Mouse (Mus musculus) limb, embryonic 13.5 days (tissue): ENCODE results near the gene Gns. TPM values are rescaled to one million over a fixed set of nuclear protein-coding genes. Genes with fewer than 3 reads are reported as not detected.

Source experiments
- ATAC-seq: fragments of 200-750 bp; cut with Nextera tagmentation; 2 replicates; pipeline ENCODE4 v1.8.0; 2017; ENCODE audit warnings: low read depth, moderate number of reproducible peaks, moderate TSS enrichment; ENCODE audit not compliant: low FRiP score
- H3K27ac ChIP-seq: fragments of 300-500 bp; sonication (generic); 2 replicates; pipeline ENCODE4 v1.5.1; 2015; ENCODE audit warnings: inconsistent platforms, mild to moderate bottlenecking, moderate library complexity
- H3K27me3 ChIP-seq: fragments of 300-500 bp; sonication (generic); 2 replicates; pipeline ENCODE4 v1.6.1; 2015; ENCODE audit warnings: mild to moderate bottlenecking, inconsistent platforms
- H3K36me3 ChIP-seq: fragments of 300-500 bp; sonication (generic); 2 replicates; pipeline ENCODE4 v1.6.1; 2015; ENCODE audit warnings: inconsistent platforms, mild to moderate bottlenecking, moderate library complexity
- H3K4me1 ChIP-seq: fragments of 300-500 bp; sonication (generic); 2 replicates; pipeline ENCODE4 v1.6.1; 2015; ENCODE audit warnings: inconsistent platforms
- H3K4me2 ChIP-seq: fragments of 300-500 bp; sonication (generic); replicated peaks from 2 replicates; pipeline ENCODE4 v1.6.1; 2015; ENCODE audit warnings: inconsistent platforms, mild to moderate bottlenecking, moderate library complexity
- H3K4me3 ChIP-seq: fragments of 300-500 bp; sonication (generic); 2 replicates; pipeline ENCODE4 v1.5.1; 2015; ENCODE audit warnings: moderate library complexity, mild to moderate bottlenecking, inconsistent platforms
- H3K9ac ChIP-seq: fragments of 300-500 bp; sonication (generic); 2 replicates; pipeline ENCODE4 v1.6.1; 2015; ENCODE audit warnings: mild to moderate bottlenecking, inconsistent platforms
- H3K9me3 ChIP-seq: fragments of 300-500 bp; sonication (generic); 2 replicates; pipeline ENCODE4 v1.6.1; 2016; ENCODE audit warnings: inconsistent platforms
- WGBS: fragments of 180-500 bp; shearing (Covaris S2); methylation state at CpG from one replicate; pipeline ENCODE4 v1.1.7; 2015; 5-methylcytosine and 5-hydroxymethylcytosine counted together
- polyA plus RNA-seq: library from polyadenylated mRNA; unstranded; fragments of >200 nt; fragmentation: Nextera tagmentation; extraction: Ambion mirVana; gene quantifications from 2 replicates; pipeline ENCODE4 v1.2.1, GENCODE M21; 2015

Gns gene
- polyA plus RNA-seq, 1 experiment from 2014 or later: 45.8 TPM

GRCm38 (mm10) chr10:121426458-121427070, 61.7 kb downstream of the Gns start:
- ATAC-seq: no peak
- no peak overlapping the region for H3K9ac ChIP-seq
- H3K27me3 ChIP-seq: no peaks in the 10 kb centered on the region
- H3K4me1 ChIP-seq: peaks cover 89% of the 10 kb centered on the region
- no peak overlapping the region for H3K4me2 ChIP-seq
- 24% methylated on average over 5 of the region's 5 CpGs for WGBS
- H3K36me3 ChIP-seq: no peaks in the 10 kb centered on the region
- H3K27ac ChIP-seq: peak overlapping the region; percentile 44; the same call in 1 of the 2 replicates
- H3K9me3 ChIP-seq: no peaks in the 10 kb centered on the region
- H3K4me3 ChIP-seq: no peak overlapping the region

- ATAC-seq: no peak
- Histone ChIP-seq H3K9ac (no peak overlapping the region), H3K4me1 (peaks cover 89% of the 10 kb centered on the region), H3K27ac (peak overlapping the region; percentile 44; the same call in 1 of the 2 replicates), H3K9me3 (no peaks in the 10 kb centered on the region), H3K4me2 (no peak overlapping the region), H3K27me3 (no peaks in the 10 kb centered on the region), H3K36me3 (no peaks in the 10 kb centered on the region), H3K4me3 (no peak overlapping the region)
- WGBS: 73% methylated on average over 5 of the region's 5 CpGs
Observed at GRCm38 (mm10) chr10:121427136-121427535, 62.2 kb downstream of the Gns start.

- ATAC-seq: no peak
- no peaks in the 10 kb centered on the region for H3K9me3 ChIP-seq
- 80% methylated on average over 15 of the region's 15 CpGs for WGBS
- no peaks in the 10 kb centered on the region for H3K27me3 ChIP-seq
- no peak overlapping the region for H3K4me3 ChIP-seq
- H3K36me3 ChIP-seq: no peaks in the 10 kb centered on the region
- no peak overlapping the region for H3K9ac ChIP-seq
- no peak overlapping the region for H3K4me2 ChIP-seq
- H3K4me1 ChIP-seq: peaks cover 93% of the 10 kb centered on the region
- peak overlapping the region; percentile 64 for H3K27ac ChIP-seq
Observed at GRCm38 (mm10) chr10:121428011-121428711, 63.3 kb downstream of the Gns start.

- Histone ChIP-seq H3K27me3 (no peaks in the 10 kb centered on the region), H3K4me3 (no peak overlapping the region), H3K4me1 (peaks cover 87% of the 10 kb centered on the region), H3K36me3 (no peaks in the 10 kb centered on the region), H3K9me3 (no peaks in the 10 kb centered on the region), H3K27ac (peak overlapping the region; percentile 64), H3K9ac (no peak overlapping the region), H3K4me2 (peak overlapping the region; percentile 57)
- peak; percentile 80 for ATAC-seq
- 13% methylated on average over 2 of the region's 2 CpGs for WGBS
Observed at GRCm38 (mm10) chr10:121429089-121429488, 64.2 kb downstream of the Gns start.

GRCm38 (mm10) chr10:121429581-121429980, 64.7 kb downstream of the Gns start:
- Histone ChIP-seq H3K9ac (peak overlapping the region; percentile 59; the same call in 1 of the 2 replicates), H3K27me3 (no peaks in the 10 kb centered on the region), H3K4me3 (peak overlapping the region; percentile 10; the same call in 1 of the 2 replicates), H3K36me3 (no peaks in the 10 kb centered on the region), H3K27ac (peak overlapping the region; percentile 64), H3K9me3 (no peaks in the 10 kb centered on the region), H3K4me2 (peak overlapping the region; percentile 57), H3K4me1 (peaks cover 88% of the 10 kb centered on the region)
- WGBS: 17% methylated on average over 8 of the region's 8 CpGs
- ATAC-seq: peak; percentile 34; the same call in 1 of the 2 replicates

GRCm38 (mm10) chr10:121429981-121430682, 65.2 kb downstream of the Gns start:
- Histone ChIP-seq H3K4me3 (peak overlapping the region; percentile 10; the same call in 1 of the 2 replicates), H3K4me2 (peak overlapping the region; percentile 57), H3K9ac (peak overlapping the region; percentile 59), H3K9me3 (no peaks in the 10 kb centered on the region), H3K27ac (peak overlapping the region; percentile 64), H3K27me3 (no peaks in the 10 kb centered on the region), H3K36me3 (no peaks in the 10 kb centered on the region), H3K4me1 (peaks cover 91% of the 10 kb centered on the region)
- 15% methylated on average over 14 of the region's 14 CpGs for WGBS
- no peak for ATAC-seq

GRCm38 (mm10) chr10:121430764-121431540, 66.1 kb downstream of the Gns start:
- no peak overlapping the region for H3K9ac ChIP-seq
- H3K4me1 ChIP-seq: peaks cover 91% of the 10 kb centered on the region
- no peaks in the 10 kb centered on the region for H3K36me3 ChIP-seq
- no peaks in the 10 kb centered on the region for H3K9me3 ChIP-seq
- ATAC-seq: no peak
- H3K27ac ChIP-seq: peak overlapping the region; percentile 64
- 58% methylated on average over 15 of the region's 15 CpGs for WGBS
- H3K4me2 ChIP-seq: peak overlapping the region; percentile 57; the same call in 1 of the 2 replicates
- H3K4me3 ChIP-seq: no peak overlapping the region
- no peaks in the 10 kb centered on the region for H3K27me3 ChIP-seq

GRCm38 (mm10) chr10:121432041-121432634, 67.2 kb downstream of the Gns start:
- no peaks in the 10 kb centered on the region for H3K9me3 ChIP-seq
- no peaks in the 10 kb centered on the region for H3K27me3 ChIP-seq
- H3K4me3 ChIP-seq: no peak overlapping the region
- no peak for ATAC-seq
- H3K27ac ChIP-seq: peak overlapping the region; percentile 55; the same call in 1 of the 2 replicates
- H3K4me1 ChIP-seq: peaks cover 93% of the 10 kb centered on the region
- H3K36me3 ChIP-seq: no peaks in the 10 kb centered on the region
- no peak overlapping the region; the same call in 1 of the 2 replicates for H3K4me2 ChIP-seq
- H3K9ac ChIP-seq: no peak overlapping the region
- WGBS: 56% methylated on average over 12 of the region's 12 CpGs

GRCm38 (mm10) chr10:121432635-121433280, 67.9 kb downstream of the Gns start:
- 41% methylated on average over 16 of the region's 16 CpGs for WGBS
- H3K27me3 ChIP-seq: no peaks in the 10 kb centered on the region
- ATAC-seq: no peak
- no peaks in the 10 kb centered on the region for H3K36me3 ChIP-seq
- no peak overlapping the region; the same call in 1 of the 2 replicates for H3K4me2 ChIP-seq
- no peaks in the 10 kb centered on the region for H3K9me3 ChIP-seq
- H3K4me3 ChIP-seq: no peak overlapping the region
- peak overlapping the region; percentile 55 for H3K27ac ChIP-seq
- H3K4me1 ChIP-seq: peaks cover 91% of the 10 kb centered on the region
- H3K9ac ChIP-seq: 0 out of 2 replicates have a peak overlapping the region, but pooled peaks have one; percentile 27

GRCm38 (mm10) chr10:121434441-121435103, 69.7 kb downstream of the Gns start:
- no peak for ATAC-seq
- H3K27ac ChIP-seq: no peak overlapping the region; the same call in 1 of the 2 replicates
- WGBS: 57% methylated on average over 15 of the region's 15 CpGs

More at GRCm38 (mm10) chr10:121434441-121435103, 69.7 kb downstream of the Gns start:
- Histone ChIP-seq H3K4me2 (no peak overlapping the region), H3K27me3 (no peaks in the 10 kb centered on the region), H3K4me1 (peaks cover 77% of the 10 kb centered on the region), H3K9me3 (no peaks in the 10 kb centered on the region), H3K36me3 (no peaks in the 10 kb centered on the region), H3K9ac (no peak overlapping the region), H3K4me3 (no peak overlapping the region)
